Mouse (Mus musculus): ENCODE measurements around the gene Olfr267. TPM values are rescaled to one million over a fixed set of nuclear protein-coding genes. Genes with fewer than 3 reads are reported as not detected.
A peak's percentile ranks its signal among the peaks of the same experiment; 100 is the strongest.

Olfr267 gene
- total RNA-seq (2014; fragmentation: Nextera tagmentation) (not detected in 2 replicates), total RNA-seq (2017) (0.27 and 2.0 TPM in 2 replicates)

DNA sequence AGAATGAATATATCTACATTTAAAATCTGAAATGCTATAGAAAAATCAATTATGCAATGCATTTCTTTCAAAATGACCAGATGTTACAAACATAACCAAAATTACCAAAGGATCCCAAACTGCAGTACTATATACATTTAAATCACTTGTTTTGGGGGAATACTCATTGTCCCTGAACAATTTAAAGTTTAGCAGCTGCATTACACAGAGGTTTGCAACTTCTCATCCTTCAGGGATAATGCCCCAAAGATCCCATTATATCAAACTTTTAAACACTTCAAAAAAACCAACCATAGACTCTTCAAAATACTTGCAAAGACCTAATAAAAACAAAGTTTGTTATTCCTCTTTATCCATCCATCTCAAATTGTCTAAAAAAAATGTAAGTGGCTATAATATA is at the start of gene Olfr267:
Gene Olfr267, minus strand, starts transcription at position 101 of the 400 bp plus-strand sequence.
- no peak for ATAC-seq (replicated peaks; ENCODE audit: low FRiP score, low TSS enrichment, poor library complexity, severe bottlenecking)

DNA sequence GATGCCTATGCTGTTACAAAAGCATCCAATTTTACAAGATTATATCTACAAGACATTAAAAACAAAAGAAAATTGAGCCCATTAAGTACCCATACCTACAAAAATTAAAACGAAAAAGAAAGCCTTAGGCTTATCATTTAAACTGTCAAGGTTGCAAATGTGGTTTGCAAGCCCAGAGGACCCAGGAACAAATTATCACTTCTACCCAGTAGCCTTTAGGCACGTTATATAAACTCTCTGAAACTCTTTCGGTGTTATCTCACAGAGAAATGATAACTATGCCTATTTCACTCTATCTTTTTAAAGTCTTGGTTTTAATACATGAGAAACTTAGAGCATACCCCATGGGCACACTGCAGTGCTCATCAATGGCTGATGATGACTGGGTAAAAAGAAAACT is 45.4 kb upstream of the Olfr267 start:
- ATAC-seq (replicated peaks; ENCODE audit: low FRiP score, low TSS enrichment, poor library complexity, severe bottlenecking): peak; percentile 70; the same call in 1 of the 2 replicates

GRCm38 (mm10) chr4:58825921-58826320 is 38.4 kb upstream of the Olfr267 start:
- ATAC-seq (replicated peaks; ENCODE audit: low FRiP score, low TSS enrichment, poor library complexity, severe bottlenecking): no peak

GRCm38 (mm10) chr4:58786659-58787058 is 857 bp downstream of the Olfr267 start:
- ATAC-seq (replicated peaks; ENCODE audit: low FRiP score, low TSS enrichment, poor library complexity, severe bottlenecking): no peak

- ATAC-seq (replicated peaks; ENCODE audit: low FRiP score, low TSS enrichment, poor library complexity, severe bottlenecking): no peak
These were observed 24.1 kb downstream of the Olfr267 start for GRCm38 (mm10) chr4:58763417-58763816.

DNA sequence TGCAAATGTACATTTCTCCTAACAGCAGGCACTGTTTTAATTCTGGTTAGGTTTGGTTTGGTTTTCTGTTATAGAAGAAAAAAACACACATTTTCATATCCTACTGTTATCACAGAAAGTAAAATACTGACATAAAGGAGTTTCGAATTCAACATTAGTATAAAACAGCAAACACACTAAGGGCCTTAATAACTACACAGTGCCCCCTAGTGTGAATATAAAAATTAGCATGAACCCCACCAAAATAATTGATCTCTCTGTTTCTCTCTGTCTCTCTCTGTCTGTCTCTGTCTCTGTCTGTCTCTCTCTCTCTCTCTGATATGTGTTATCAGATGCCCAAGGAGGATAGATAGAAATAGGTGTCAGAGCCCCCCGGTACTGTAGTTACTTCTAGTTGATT is 38.0 kb downstream of the Olfr267 start:
- no peak for ATAC-seq (replicated peaks; ENCODE audit: low FRiP score, low TSS enrichment, poor library complexity, severe bottlenecking)

GRCm38 (mm10) chr4:58749101-58749500 is 38.4 kb downstream of the Olfr267 start:
- ATAC-seq (replicated peaks; ENCODE audit: low FRiP score, low TSS enrichment, poor library complexity, severe bottlenecking): no peak

DNA sequence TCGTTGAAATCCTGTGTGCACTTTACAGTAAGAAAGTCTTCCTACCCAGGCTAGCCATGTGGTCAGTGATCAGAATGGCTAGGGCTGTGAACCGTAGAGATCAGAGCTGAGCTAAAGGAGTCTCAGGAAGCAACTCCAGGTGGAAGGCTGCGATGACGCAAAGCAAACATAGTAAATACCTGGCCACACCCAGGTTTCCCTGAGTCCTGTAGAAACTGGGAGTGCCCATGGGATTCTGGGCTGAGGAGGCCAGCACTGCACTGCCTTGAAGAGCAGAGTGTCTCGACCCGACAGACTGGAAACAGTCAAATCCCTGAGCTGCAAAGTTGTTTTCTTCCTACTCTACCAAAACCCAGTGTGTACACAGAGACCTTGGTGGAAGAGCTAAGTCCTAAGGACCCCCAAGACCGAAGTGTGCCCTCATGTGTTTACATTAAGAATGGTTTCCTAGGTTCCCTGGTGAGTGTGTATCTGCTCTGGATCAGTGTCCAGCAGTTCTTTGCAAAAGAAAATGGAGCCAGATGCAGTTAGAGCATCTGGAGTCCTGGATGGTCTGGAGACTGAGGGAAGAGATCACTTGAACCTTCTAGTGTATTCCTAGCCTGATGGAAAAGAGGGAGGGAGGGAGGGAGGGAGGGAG is 41.8 kb downstream of the Olfr267 start:
- ATAC-seq (replicated peaks; ENCODE audit: low FRiP score, low TSS enrichment, poor library complexity, severe bottlenecking): no peak

GRCm38 (mm10) chr4:58736867-58737633 is 50.5 kb downstream of the Olfr267 start:
- no peak for ATAC-seq (replicated peaks; ENCODE audit: low FRiP score, low TSS enrichment, poor library complexity, severe bottlenecking)

Other genes starting within 250 kb of the Olfr267 start
- 0.13 TPM in 1 of 2 replicates, not detected in the other for gene Lpar1, start 233.8 kb downstream of the Olfr267 start, total RNA-seq (2014; fragmentation: Nextera tagmentation)
- not detected in 2 replicates for gene Lpar1, start 233.8 kb downstream of the Olfr267 start, total RNA-seq (2017)
- gene Ecpas, start 125.0 kb upstream of the Olfr267 start, total RNA-seq (2014; fragmentation: Nextera tagmentation): 78.4 and 95.1 TPM in 2 replicates
- 69.0 and 101 TPM in 2 replicates for gene Ecpas, start 125.0 kb upstream of the Olfr267 start, total RNA-seq (2017)
- not detected in 2 replicates for gene Zkscan16, start 155.9 kb upstream of the Olfr267 start, total RNA-seq (2014; fragmentation: Nextera tagmentation)
- not detected in 2 replicates for gene Zkscan16, start 155.9 kb upstream of the Olfr267 start, total RNA-seq (2017)
- gene Ptgr1, start 199.4 kb upstream of the Olfr267 start, total RNA-seq (2014; fragmentation: Nextera tagmentation): 5.0 and 14.5 TPM in 2 replicates
- gene Ptgr1, start 199.4 kb upstream of the Olfr267 start, total RNA-seq (2017): 12.8 and 16.2 TPM in 2 replicates
- gene Dnajc25, start 207.3 kb upstream of the Olfr267 start, total RNA-seq (2014; fragmentation: Nextera tagmentation): 10.3 and 10.5 TPM in 2 replicates
- 24.5 and 44.0 TPM in 2 replicates for gene Dnajc25, start 207.3 kb upstream of the Olfr267 start, total RNA-seq (2017)
- not detected in 2 replicates for gene Gm20503, start 215.5 kb upstream of the Olfr267 start, total RNA-seq (2014; fragmentation: Nextera tagmentation)
- gene Gm20503, start 215.5 kb upstream of the Olfr267 start, total RNA-seq (2017): not detected in 2 replicates
- gene Gng10, start 247.4 kb upstream of the Olfr267 start, total RNA-seq (2014; fragmentation: Nextera tagmentation): 82.0 and 100 TPM in 2 replicates
- 58.5 and 65.7 TPM in 2 replicates for gene Gng10, start 247.4 kb upstream of the Olfr267 start, total RNA-seq (2017)

Data from megakaryocyte-erythroid progenitor cell, adult 5-6 weeks (primary cell).